Mouse (Mus musculus) CH12.LX (cell line): ENCODE data around the gene Eif3k. TPM values are rescaled to one million over a fixed set of nuclear protein-coding genes. Genes with fewer than 3 reads are reported as not detected.

Source experiments
- DNase-seq: peaks from one replicate; pipeline ENCODE4 v3.0.0-alpha.2; 2013; ENCODE audit errors: extremely low read depth
- H3K27ac ChIP-seq: 2 replicates; pipeline ENCODE4 v1.5.1; 2012; ENCODE audit warnings: low read depth, mild to moderate bottlenecking, control low read depth, moderate library complexity; ENCODE audit not compliant: insufficient read depth
- H3K27me3 ChIP-seq: replicated peaks from 2 replicates; pipeline ENCODE3; 2012; ENCODE audit warnings: inconsistent platforms
- H3K36me3 ChIP-seq, 2 experiments: replicated peaks in 1 of 2; 2 replicates each; pipeline versions ENCODE3 to v1.6.1; 2012; ENCODE audit warnings: inconsistent platforms in 1 of 2, low read length in 1 of 2, mild to moderate bottlenecking in 1 of 2, mixed read lengths in 1 of 2, moderate library complexity in 1 of 2; ENCODE audit not compliant: control insufficient read depth in 1 of 2, insufficient read depth in 1 of 2
- H3K4me1 ChIP-seq, 2 experiments: 2 replicates each; pipeline ENCODE4 v1.6.1; 2012; ENCODE audit warnings: inconsistent platforms in 1 of 2, moderate library complexity in 1 of 2; ENCODE audit not compliant: insufficient read depth in 2 of 2, control insufficient read depth in 1 of 2
- H3K4me2 ChIP-seq: 2 replicates; pipeline ENCODE4 v1.6.1; 2012; ENCODE audit warnings: low read depth, mild to moderate bottlenecking, control low read depth; ENCODE audit not compliant: poor library complexity, insufficient read depth, severe bottlenecking
- H3K4me3 ChIP-seq, 3 experiments: fragments of 150-350 bp in 1 of 3; sonication (generic) in 1 of 3; replicated peaks in 1 of 3; 2 replicates each; pipeline versions ENCODE3 to v1.5.1; 2011 to 2012; ENCODE audit warnings: low read depth in 2 of 3, low read length in 2 of 3, mild to moderate bottlenecking in 2 of 3, moderate library complexity in 2 of 3, control low read depth in 1 of 3, improper control_type of control experiment in 1 of 3, inconsistent platforms in 1 of 3, mixed read lengths in 1 of 3; ENCODE audit not compliant: poor library complexity in 1 of 3
- H3K79me2 ChIP-seq: replicated peaks from 2 replicates; pipeline ENCODE4 v1.6.1; 2012; ENCODE audit warnings: mild to moderate bottlenecking, moderate library complexity; ENCODE audit not compliant: control insufficient read depth, poor library complexity, insufficient read depth, severe bottlenecking; ENCODE audit errors: extremely low read depth
- H3K9ac ChIP-seq: 2 replicates; pipeline ENCODE4 v1.6.1; 2012; ENCODE audit warnings: low read depth, mild to moderate bottlenecking, control low read depth, moderate library complexity; ENCODE audit not compliant: insufficient read depth
- H3K9me3 ChIP-seq: replicated peaks from 2 replicates; pipeline ENCODE3; 2012; ENCODE audit warnings: low read length, inconsistent platforms, mixed read lengths
- BHLHE40 ChIP-seq: IDR thresholded peaks from 2 replicates; pipeline ENCODE4 v1.6.1; 2011; ENCODE audit warnings: mild to moderate bottlenecking, low read depth, low read length, improper control_type of control experiment
- CTCF ChIP-seq, 2 experiments: IDR thresholded peaks in 1 of 2; conservative IDR thresholded peaks in 1 of 2; 2 replicates each; pipeline ENCODE4 v1.5.1; 2011 to 2012; ENCODE audit warnings: low read depth in 2 of 2, low read length in 2 of 2, improper control_type of control experiment in 1 of 2, inconsistent platforms in 1 of 2, mild to moderate bottlenecking in 1 of 2, moderate library complexity in 1 of 2
- EP300 ChIP-seq: IDR thresholded peaks from 2 replicates; pipeline ENCODE4 v1.6.1; 2011; ENCODE audit warnings: low read length, improper control_type of control experiment
- ETS1 ChIP-seq: conservative IDR thresholded peaks from 2 replicates; pipeline ENCODE4 v1.6.1; 2012; ENCODE audit warnings: low read depth, mild to moderate bottlenecking, inconsistent platforms, low read length, improper control_type of control experiment, moderate library complexity
- GABPA ChIP-seq: IDR thresholded peaks from 2 replicates; pipeline ENCODE4 v1.6.1; 2012; ENCODE audit warnings: low read depth, low read length, improper control_type of control experiment, inconsistent platforms; ENCODE audit not compliant: insufficient replicate concordance
- JUND ChIP-seq: conservative IDR thresholded peaks from 2 replicates; pipeline ENCODE4 v1.6.1; 2011; ENCODE audit warnings: low read depth, low read length, improper control_type of control experiment
- KAT2A ChIP-seq: IDR thresholded peaks from 2 replicates; pipeline ENCODE4 v1.6.1; 2012; ENCODE audit warnings: low read length, improper control_type of control experiment, inconsistent platforms; ENCODE audit not compliant: insufficient replicate concordance
- MEF2A ChIP-seq: IDR thresholded peaks from 2 replicates; pipeline ENCODE4 v1.6.1; 2014; ENCODE audit warnings: low read depth, mild to moderate bottlenecking, inconsistent platforms, low read length, improper control_type of control experiment, borderline replicate concordance
- NELFE ChIP-seq: IDR thresholded peaks from 2 replicates; pipeline ENCODE4 v1.6.1; 2011; ENCODE audit warnings: low read depth, low read length, improper control_type of control experiment
- NRF1 ChIP-seq: IDR thresholded peaks from 2 replicates; pipeline ENCODE4 v1.6.1; 2014; ENCODE audit warnings: low read depth, mild to moderate bottlenecking, inconsistent platforms, low read length, improper control_type of control experiment, moderate library complexity
- PAX5 ChIP-seq: IDR thresholded peaks from 2 replicates; pipeline ENCODE4 v1.6.1; 2012; ENCODE audit warnings: low read length, inconsistent platforms, mixed read lengths
- RCOR1 ChIP-seq: conservative IDR thresholded peaks from 2 replicates; pipeline ENCODE4 v1.6.1; 2012; ENCODE audit warnings: low read depth, mild to moderate bottlenecking, inconsistent platforms, low read length, improper control_type of control experiment
- SIN3A ChIP-seq: IDR thresholded peaks from 2 replicates; pipeline ENCODE4 v1.6.1; 2012; ENCODE audit warnings: low read length, improper control_type of control experiment, inconsistent platforms
- TBP ChIP-seq: conservative IDR thresholded peaks from 2 replicates; pipeline ENCODE4 v1.6.1; 2011; ENCODE audit warnings: low read depth, low read length, improper control_type of control experiment
- TCF12 ChIP-seq: IDR thresholded peaks from 2 replicates; pipeline ENCODE4 v1.6.1; 2014; ENCODE audit warnings: low read depth, mild to moderate bottlenecking, inconsistent platforms, low read length, improper control_type of control experiment
- UBTF ChIP-seq: IDR thresholded peaks from 2 replicates; pipeline ENCODE4 v1.6.1; 2012; ENCODE audit warnings: low read depth, mild to moderate bottlenecking, inconsistent platforms, low read length, improper control_type of control experiment, moderate library complexity
- dilution Hi-C: fragments of 300-500 bp; cut with MboI; formaldehyde crosslinking; loops from 2 replicates; pipeline ENCODE4 v1.14.3; 2020; ENCODE audit warnings: low sequenced_read_pairs; ENCODE audit not compliant: extremely low pct_unique_long_range_greater_than_20kb, extremely low pct_ligation_motif_present
- in situ Hi-C: fragments of 300-500 bp; cut with MboI; formaldehyde crosslinking; loops from 3 replicates; pipeline ENCODE4 v1.14.3; 2019; ENCODE audit warnings: low sequenced_read_pairs, low pct_ligation_motif_present, low pct_unique_long_range_greater_than_20kb, mixed read lengths
- polyA plus RNA-seq: library from polyadenylated mRNA; unstranded; fragments of >175 nt; gene quantifications from 2 replicates; pipeline ENCODE4 v1.2.1, GENCODE M21; 2012; ENCODE audit warnings: low read depth; ENCODE audit not compliant: insufficient read length
- total RNA-seq, 2 experiments: library from RNA; depleted of rRNA; stranded (reverse); fragments of 300-350 nt in 1 of 2; fragments of >200 nt in 1 of 2; gene quantifications; 2 replicates each; pipeline ENCODE4 v1.2.3; 2012 to 2014

The Eif3k gene
- total and polyA plus RNA-seq, 3 experiments, result 513 to 658 (median 584) TPM

DNA sequence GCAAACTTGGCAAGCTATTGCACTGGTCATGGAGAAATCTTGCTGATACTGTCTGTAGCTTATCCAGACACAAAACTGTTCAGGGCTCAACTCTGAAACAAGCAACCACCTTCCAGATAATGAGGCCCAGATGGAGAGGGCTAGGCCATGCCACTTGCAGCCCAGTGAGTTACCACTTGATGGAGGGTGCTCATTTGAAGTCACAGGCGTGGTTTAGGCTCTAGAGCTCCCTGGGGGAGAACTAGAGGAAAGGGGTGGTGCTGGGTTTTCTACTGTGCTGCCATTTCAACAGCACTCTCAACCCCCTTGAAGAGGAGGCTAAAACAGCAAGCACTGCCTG is 35.4 kb downstream of the Eif3k start:
- DNase-seq, result peak; percentile 53
- H3K4me2 ChIP-seq, result 0 out of 2 replicates have a peak overlapping the region, but pooled peaks have one; percentile 1
- peaks cover 12 to 89% of the 10 kb centered on the region in 2 experiments for H3K4me1 ChIP-seq
- in situ Hi-C loops (no loop called here), dilution Hi-C loops (no loop called here)
- H3K36me3 ChIP-seq, result peaks cover 3 to 58% of the 10 kb centered on the region in 2 experiments
- H3K27me3 ChIP-seq, result no peaks in the 10 kb centered on the region
- H3K9ac ChIP-seq, result no peak overlapping the region
- no peak overlapping the region for H3K27ac ChIP-seq
- no peak for TF ChIP-seq NRF1
- no peak for TF ChIP-seq TBP
- no peak for TF ChIP-seq JUND
- TF ChIP-seq TCF12, result no peak
- no peak for TF ChIP-seq MEF2A
- no peak for TF ChIP-seq NELFE
- TF ChIP-seq UBTF, result no peak
- H3K79me2 ChIP-seq, result peaks cover 39% of the 10 kb centered on the region
- no peak overlapping the region for H3K4me3 ChIP-seq
- no peaks in the 10 kb centered on the region for H3K9me3 ChIP-seq

DNA sequence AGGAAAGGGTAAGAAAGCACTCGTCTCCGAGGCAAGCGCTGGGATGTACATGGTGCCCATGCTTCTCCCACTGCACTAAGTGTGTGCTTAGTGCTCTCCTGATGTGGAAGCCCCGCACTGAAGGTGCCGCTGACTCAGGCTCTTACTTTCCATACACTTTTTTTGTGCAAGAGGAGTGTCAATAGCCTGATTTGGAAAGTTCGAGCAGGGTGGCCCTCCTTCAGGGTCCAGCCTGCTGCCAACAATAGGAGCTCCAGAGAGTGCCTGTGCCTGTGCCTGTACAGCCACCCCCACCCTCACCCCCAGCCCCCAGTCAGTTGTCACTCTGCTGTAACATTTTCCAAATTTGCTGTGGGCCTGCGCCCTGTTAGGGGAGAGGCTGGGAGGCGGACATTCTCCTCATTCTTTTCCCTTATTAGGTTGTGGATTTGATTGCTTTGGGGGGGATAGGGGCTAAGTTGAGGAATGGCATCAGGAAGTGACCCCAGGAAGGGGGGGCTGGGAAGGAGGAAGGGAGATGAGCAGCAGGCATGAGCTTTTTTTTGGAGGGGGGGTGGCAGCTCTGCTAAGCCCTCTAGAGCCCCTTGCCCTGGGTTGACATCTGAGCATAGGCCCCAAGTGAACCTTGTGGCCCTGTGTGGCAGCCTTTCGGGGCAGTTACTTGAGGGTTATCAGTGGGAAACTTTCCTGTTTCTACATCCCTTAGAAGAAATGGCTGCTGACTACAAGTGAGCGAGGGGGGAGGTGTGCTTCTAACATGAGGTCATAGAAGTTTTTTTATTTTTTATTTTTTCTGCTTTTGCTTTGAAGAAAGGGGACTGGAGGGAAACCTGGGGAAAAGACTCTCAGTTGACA is 36.0 kb downstream of the Eif3k start:
- no peak overlapping the region for H3K4me3 ChIP-seq
- H3K9ac ChIP-seq, result no peak overlapping the region
- H3K4me1 ChIP-seq, result peaks cover 12 to 87% of the 10 kb centered on the region in 2 experiments
- in situ Hi-C loops (no loop called here), dilution Hi-C loops (no loop called here)
- H3K4me2 ChIP-seq, result no peak overlapping the region
- H3K79me2 ChIP-seq, result peaks cover 40% of the 10 kb centered on the region
- H3K9me3 ChIP-seq, result no peaks in the 10 kb centered on the region
- H3K27me3 ChIP-seq, result no peaks in the 10 kb centered on the region
- TF ChIP-seq PAX5, result no peak
- TF ChIP-seq ETS1, result no peak
- no peak for TF ChIP-seq RCOR1
- no peak for TF ChIP-seq KAT2A
- TF ChIP-seq EP300, result no peak
- TF ChIP-seq BHLHE40, result no peak
- TF ChIP-seq UBTF, result no peak
- no peak for TF ChIP-seq CTCF (conservative IDR thresholded peaks at IDR 0.05 in 1 of 2, IDR thresholded peaks at IDR 0.05 in 1 of 2; ENCODE audit: low read depth in 2 of 2, low read length in 2 of 2)
- TF ChIP-seq GABPA, result no peak
- TF ChIP-seq SIN3A, result no peak
- TF ChIP-seq NELFE, result no peak
- peaks cover 3 to 58% of the 10 kb centered on the region in 2 experiments for H3K36me3 ChIP-seq
- H3K27ac ChIP-seq, result no peak overlapping the region
- DNase-seq, result no peak
